Mouse (Mus musculus): ENCODE results near the gene Agbl3. TPM values are rescaled to one million over a fixed set of nuclear protein-coding genes. Genes with fewer than 3 reads are reported as not detected.

Gene Agbl3
- polyA plus RNA-seq, 1 experiment, result 4.5 TPM

GRCm38 (mm10) chr6:34877509-34878321 lies 97.5 kb downstream of the Agbl3 start, which contains the start of gene Cyren:
Gene Cyren, minus strand, starts transcription at chr6:34878060.
- peak; percentile 56; the same call in 1 of the 2 replicates for TF ChIP-seq CTCF (IDR thresholded peaks at IDR 0.05; ENCODE audit: control insufficient read depth, insufficient read depth, low read length)
- TF ChIP-seq POLR2A (IDR thresholded peaks at IDR 0.05; ENCODE audit: borderline replicate concordance, control insufficient read depth, low read depth, low read length), result peak; percentile 69; the same call in 1 of the 2 replicates
- WGBS, result under 1% methylated on average over 56 of the region's 56 CpGs

GRCm38 (mm10) chr6:34879101-34879740 lies 99.0 kb downstream of the Agbl3 start:
- WGBS, result 86% methylated on average over 16 of the region's 16 CpGs
- Histone ChIP-seq H3K4me1 (ENCODE audit: control insufficient read depth, insufficient read depth, low read length) (peaks cover 11% of the 10 kb centered on the region), H3K4me3 (replicated peaks; ENCODE audit: control insufficient read depth, low read depth, low read length) (no peak overlapping the region), H3K27ac (ENCODE audit: control insufficient read depth, insufficient read depth, low read depth, low read length, poor library complexity) (no peak overlapping the region)
- TF ChIP-seq POLR2A (IDR thresholded peaks at IDR 0.05; ENCODE audit: borderline replicate concordance, control insufficient read depth, low read depth, low read length) (no peak), CTCF (IDR thresholded peaks at IDR 0.05; ENCODE audit: control insufficient read depth, insufficient read depth, low read length) (no peak)

More at GRCm38 (mm10) chr6:34877509-34878321, 97.5 kb downstream of the Agbl3 start, which contains the start of gene Cyren:
- H3K27ac ChIP-seq (ENCODE audit: control insufficient read depth, insufficient read depth, low read depth, low read length, poor library complexity), result peak within 1 kb of the TSS; percentile 88
- H3K4me1 ChIP-seq (ENCODE audit: control insufficient read depth, insufficient read depth, low read length), result peaks cover 11% of the 10 kb centered on the region
- H3K4me3 ChIP-seq (replicated peaks; ENCODE audit: control insufficient read depth, low read depth, low read length), result peak within 1 kb of the TSS; percentile 85

- TF ChIP-seq CTCF (IDR thresholded peaks at IDR 0.05; ENCODE audit: control insufficient read depth, insufficient read depth, low read length) (peak; percentile 30; the same call in 1 of the 2 replicates), POLR2A (IDR thresholded peaks at IDR 0.05; ENCODE audit: borderline replicate concordance, control insufficient read depth, low read depth, low read length) (no peak)
- 54% methylated on average over 6 of the region's 6 CpGs for WGBS
- Histone ChIP-seq H3K4me1 (ENCODE audit: control insufficient read depth, insufficient read depth, low read length) (peaks cover 7% of the 10 kb centered on the region; the same call in 1 of the 2 replicates), H3K27ac (ENCODE audit: control insufficient read depth, insufficient read depth, low read depth, low read length, poor library complexity) (no peak overlapping the region), H3K4me3 (replicated peaks; ENCODE audit: control insufficient read depth, low read depth, low read length) (no peak overlapping the region)
These were observed 99.8 kb downstream of the Agbl3 start for GRCm38 (mm10) chr6:34879911-34880475.

- Histone ChIP-seq H3K4me1 (ENCODE audit: control insufficient read depth, insufficient read depth, low read length) (no peaks in the 10 kb centered on the region), H3K4me3 (replicated peaks; ENCODE audit: control insufficient read depth, low read depth, low read length) (no peak overlapping the region), H3K27ac (ENCODE audit: control insufficient read depth, insufficient read depth, low read depth, low read length, poor library complexity) (no peak overlapping the region)
- TF ChIP-seq CTCF (IDR thresholded peaks at IDR 0.05; ENCODE audit: control insufficient read depth, insufficient read depth, low read length), result no peak
- no peak for TF ChIP-seq POLR2A (IDR thresholded peaks at IDR 0.05; ENCODE audit: borderline replicate concordance, control insufficient read depth, low read depth, low read length)
- WGBS, result 93% methylated on average over 7 of the region's 7 CpGs
These were observed 104.5 kb downstream of the Agbl3 start for GRCm38 (mm10) chr6:34884724-34885123.

GRCm38 (mm10) chr6:34887131-34887850 lies 107.1 kb downstream of the Agbl3 start:
- no peak overlapping the region for H3K4me3 ChIP-seq (replicated peaks; ENCODE audit: control insufficient read depth, low read depth, low read length)
- H3K27ac ChIP-seq (ENCODE audit: control insufficient read depth, insufficient read depth, low read depth, low read length, poor library complexity), result no peak overlapping the region
- 90% methylated on average over 6 of the region's 6 CpGs for WGBS
- no peak for TF ChIP-seq POLR2A (IDR thresholded peaks at IDR 0.05; ENCODE audit: borderline replicate concordance, control insufficient read depth, low read depth, low read length)
- TF ChIP-seq CTCF (IDR thresholded peaks at IDR 0.05; ENCODE audit: control insufficient read depth, insufficient read depth, low read length), result no peak
- no peaks in the 10 kb centered on the region for H3K4me1 ChIP-seq (ENCODE audit: control insufficient read depth, insufficient read depth, low read length)

- TF ChIP-seq CTCF (IDR thresholded peaks at IDR 0.05; ENCODE audit: control insufficient read depth, insufficient read depth, low read length), result no peak
- TF ChIP-seq POLR2A (IDR thresholded peaks at IDR 0.05; ENCODE audit: borderline replicate concordance, control insufficient read depth, low read depth, low read length), result no peak
- Histone ChIP-seq H3K4me1 (ENCODE audit: control insufficient read depth, insufficient read depth, low read length) (no peaks in the 10 kb centered on the region), H3K27ac (ENCODE audit: control insufficient read depth, insufficient read depth, low read depth, low read length, poor library complexity) (no peak overlapping the region), H3K4me3 (replicated peaks; ENCODE audit: control insufficient read depth, low read depth, low read length) (no peak overlapping the region)
- 92% methylated on average over 4 of the region's 4 CpGs for WGBS
These were observed 109.0 kb downstream of the Agbl3 start for GRCm38 (mm10) chr6:34889185-34889584.

- no peak for TF ChIP-seq POLR2A (IDR thresholded peaks at IDR 0.05; ENCODE audit: borderline replicate concordance, control insufficient read depth, low read depth, low read length)
- no peak for TF ChIP-seq CTCF (IDR thresholded peaks at IDR 0.05; ENCODE audit: control insufficient read depth, insufficient read depth, low read length)
- 94% methylated on average over 7 of the region's 7 CpGs for WGBS
- H3K4me3 ChIP-seq (replicated peaks; ENCODE audit: control insufficient read depth, low read depth, low read length), result no peak overlapping the region
- no peaks in the 10 kb centered on the region for H3K4me1 ChIP-seq (ENCODE audit: control insufficient read depth, insufficient read depth, low read length)
- no peak overlapping the region for H3K27ac ChIP-seq (ENCODE audit: control insufficient read depth, insufficient read depth, low read depth, low read length, poor library complexity)
These were observed 115.3 kb downstream of the Agbl3 start for GRCm38 (mm10) chr6:34895569-34895968.
